Mouse (Mus musculus) stomach, embryonic 14.5 days (tissue): ENCODE measurements around the gene Bak1. TPM values are rescaled to one million over a fixed set of nuclear protein-coding genes. Genes with fewer than 3 reads are reported as not detected.
"Not testable (repeated sequence)": the region's sequence is repeated elsewhere in the genome, so short reads cannot be mapped to it uniquely, and the experiment has no call there.

Experiments
- ATAC-seq: fragments of 200-750 bp; cut with Nextera tagmentation; 2 replicates; pipeline ENCODE4 v1.8.0; 2017; ENCODE audit warnings: low read depth, moderate TSS enrichment; ENCODE audit not compliant: insufficient number of reproducible peaks, insufficient read depth, low FRiP score
- H3K27ac ChIP-seq: fragments of 300-500 bp; sonication (generic); 2 replicates; pipeline ENCODE4 v1.5.1; 2014; ENCODE audit warnings: mild to moderate bottlenecking, low read length, moderate library complexity, mixed read lengths
- H3K27me3 ChIP-seq: fragments of 300-500 bp; sonication (generic); 2 replicates; pipeline ENCODE4 v1.6.1; 2014; ENCODE audit warnings: low read length, control low read depth, mixed read lengths; ENCODE audit not compliant: control insufficient read depth, insufficient read depth
- H3K36me3 ChIP-seq: fragments of 300-500 bp; sonication (generic); 2 replicates; pipeline ENCODE4 v1.6.1; 2014; ENCODE audit warnings: mild to moderate bottlenecking, control low read depth, low read length, moderate library complexity, mixed read lengths; ENCODE audit not compliant: control insufficient read depth, insufficient read depth
- H3K4me1 ChIP-seq: fragments of 300-500 bp; sonication (generic); 2 replicates; pipeline ENCODE4 v1.6.1; 2014; ENCODE audit warnings: low read length, control low read depth, mixed read lengths; ENCODE audit not compliant: control insufficient read depth, insufficient read depth
- H3K4me2 ChIP-seq: fragments of 300-500 bp; sonication (generic); replicated peaks from 2 replicates; pipeline ENCODE4 v1.6.1; 2014; ENCODE audit warnings: low read depth, low read length, control low read depth
- H3K4me3 ChIP-seq: fragments of 300-500 bp; sonication (generic); 2 replicates; pipeline ENCODE4 v1.5.1; 2014; ENCODE audit warnings: low read depth, low read length, control low read depth
- H3K9ac ChIP-seq: fragments of 300-500 bp; sonication (generic); replicated peaks from 2 replicates; pipeline ENCODE4 v1.6.1; 2014; ENCODE audit warnings: low read depth, mild to moderate bottlenecking, control low read depth, low read length, moderate library complexity, mixed read lengths
- H3K9me3 ChIP-seq: fragments of 300-500 bp; sonication (generic); 2 replicates; pipeline ENCODE4 v1.6.1; 2016; ENCODE audit warnings: low read depth, low read length, control low read depth; ENCODE audit not compliant: control insufficient read depth
- WGBS: fragments of 180-500 bp; shearing (Covaris S2); extraction: QIAGEN DNeasy Blood & Tissue Kit; methylation state at CpG from one replicate; pipeline ENCODE4 v1.1.7; 2014; 5-methylcytosine and 5-hydroxymethylcytosine counted together
- polyA plus RNA-seq: library from polyadenylated mRNA; unstranded; fragments of >200 nt; fragmentation: Nextera tagmentation; extraction: Ambion mirVana; gene quantifications from 2 replicates; pipeline ENCODE4 v1.2.1, GENCODE M21; 2014

Bak1 gene
- polyA plus RNA-seq, 1 experiment from 2014 or later: 10.4 TPM

- no peak overlapping the region for H3K4me2 ChIP-seq
- no peak overlapping the region for H3K4me3 ChIP-seq
- H3K4me1 ChIP-seq: no peaks in the 10 kb centered on the region
- H3K27ac ChIP-seq: no peak overlapping the region
- no peaks in the 10 kb centered on the region for H3K9me3 ChIP-seq
- H3K36me3 ChIP-seq: no peaks in the 10 kb centered on the region
- WGBS: 63% methylated on average over 8 of the region's 8 CpGs
- H3K9ac ChIP-seq: no peak overlapping the region
- ATAC-seq: no peak
- H3K27me3 ChIP-seq: no peaks in the 10 kb centered on the region
Observed at GRCm38 (mm10) chr17:26995562-26995961, 33.2 kb downstream of the Bak1 start.

DNA sequence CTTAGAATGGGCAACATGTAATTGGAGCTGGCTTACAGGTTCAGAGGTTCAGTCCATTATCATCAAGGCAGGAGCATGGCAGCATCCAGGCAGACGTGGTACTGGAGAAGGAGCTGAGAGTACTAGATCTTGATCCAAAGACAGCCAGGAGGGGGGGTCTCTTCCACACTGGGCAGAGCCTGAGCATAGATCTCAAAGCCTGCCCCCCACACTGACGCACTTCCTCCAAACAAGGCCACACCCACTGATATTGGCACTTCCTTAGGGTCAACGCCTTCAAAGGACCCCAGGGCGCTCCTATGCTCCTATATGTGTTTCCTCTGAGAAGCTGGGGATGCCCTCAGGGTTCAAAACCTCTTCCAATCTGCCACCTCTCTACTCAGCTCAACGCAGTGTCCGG is 33.8 kb downstream of the Bak1 start:
- Histone ChIP-seq H3K27me3 (no peaks in the 10 kb centered on the region), H3K36me3 (no peaks in the 10 kb centered on the region), H3K27ac (no peak overlapping the region), H3K4me1 (no peaks in the 10 kb centered on the region), H3K9ac (no peak overlapping the region), H3K4me2 (no peak overlapping the region), H3K4me3 (no peak overlapping the region), H3K9me3 (no peaks in the 10 kb centered on the region)
- WGBS: 71% methylated on average over 6 of the region's 6 CpGs
- no peak for ATAC-seq

GRCm38 (mm10) chr17:26994410-26994809 is 34.4 kb downstream of the Bak1 start:
- Histone ChIP-seq H3K27ac (no peak overlapping the region), H3K4me1 (no peaks in the 10 kb centered on the region), H3K4me2 (no peak overlapping the region), H3K9me3 (no peaks in the 10 kb centered on the region), H3K4me3 (no peak overlapping the region), H3K9ac (no peak overlapping the region), H3K27me3 (no peaks in the 10 kb centered on the region), H3K36me3 (no peaks in the 10 kb centered on the region)
- whole genome bisulfite sequencing: 61% methylated on average over 14 of the region's 14 CpGs
- no peak for ATAC-seq

- Histone ChIP-seq H3K36me3 (no peaks in the 10 kb centered on the region), H3K9ac (no peak overlapping the region), H3K4me1 (no peaks in the 10 kb centered on the region), H3K9me3 (no peaks in the 10 kb centered on the region), H3K27ac (no peak overlapping the region), H3K4me3 (no peak overlapping the region), H3K27me3 (no peaks in the 10 kb centered on the region), H3K4me2 (no peak overlapping the region)
- no peak for ATAC-seq
Observed at GRCm38 (mm10) chr17:26990521-26990920, 38.3 kb downstream of the Bak1 start.

- H3K4me3 ChIP-seq: no peak overlapping the region
- H3K27me3 ChIP-seq: no peaks in the 10 kb centered on the region
- ATAC-seq: no peak
- no peak overlapping the region for H3K4me2 ChIP-seq
- no peaks in the 10 kb centered on the region for H3K4me1 ChIP-seq
- no peak overlapping the region for H3K9ac ChIP-seq
- WGBS: 69% methylated on average over 10 of the region's 10 CpGs
- H3K36me3 ChIP-seq: no peaks in the 10 kb centered on the region
- H3K9me3 ChIP-seq: no peaks in the 10 kb centered on the region
- no peak overlapping the region for H3K27ac ChIP-seq
Observed at GRCm38 (mm10) chr17:26985503-26986179, 43.2 kb downstream of the Bak1 start.

- H3K9ac ChIP-seq: no peak overlapping the region
Observed at GRCm38 (mm10) chr17:26983382-26983781, 45.4 kb downstream of the Bak1 start.

DNA sequence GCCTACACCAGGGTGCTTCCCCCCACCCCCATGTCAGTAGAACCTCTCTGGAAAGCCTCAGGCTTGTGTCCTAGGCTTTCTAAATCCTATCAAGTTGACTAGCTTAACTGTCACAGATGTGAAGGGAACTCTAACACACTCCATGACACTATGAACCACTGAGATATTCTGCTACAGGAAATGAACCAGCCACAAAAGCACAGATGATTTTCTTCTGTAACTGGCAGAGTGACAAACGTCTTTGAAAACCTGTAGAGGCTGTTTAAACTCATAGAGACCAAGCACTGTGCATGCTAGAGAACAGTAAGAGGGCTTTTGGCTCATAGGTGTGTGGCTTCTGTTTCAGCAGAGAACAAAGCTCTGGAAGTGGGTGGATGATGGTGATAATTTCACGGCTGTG is 47.8 kb downstream of the Bak1 start:
- Histone ChIP-seq H3K4me3 (no peak overlapping the region), H3K9ac (no peak overlapping the region), H3K27me3 (no peaks in the 10 kb centered on the region), H3K36me3 (peaks cover 16% of the 10 kb centered on the region), H3K9me3 (no peaks in the 10 kb centered on the region), H3K4me2 (no peak overlapping the region), H3K27ac (peak overlapping the region; percentile 10; the same call in 1 of the 2 replicates), H3K4me1 (no peaks in the 10 kb centered on the region)
- WGBS: 53% methylated on average over 2 of the region's 2 CpGs
- ATAC-seq: no peak

More at GRCm38 (mm10) chr17:26983382-26983781, 45.4 kb downstream of the Bak1 start:
- Histone ChIP-seq H3K4me2 (no peak overlapping the region), H3K9me3 (no peaks in the 10 kb centered on the region), H3K4me3 (no peak overlapping the region), H3K36me3 (peaks cover under 1% of the 10 kb centered on the region; the same call in 1 of the 2 replicates), H3K27ac (no peak overlapping the region), H3K27me3 (no peaks in the 10 kb centered on the region), H3K4me1 (no peaks in the 10 kb centered on the region)
- 69% methylated on average over 4 of the region's 4 CpGs for WGBS
- ATAC-seq: no peak

DNA sequence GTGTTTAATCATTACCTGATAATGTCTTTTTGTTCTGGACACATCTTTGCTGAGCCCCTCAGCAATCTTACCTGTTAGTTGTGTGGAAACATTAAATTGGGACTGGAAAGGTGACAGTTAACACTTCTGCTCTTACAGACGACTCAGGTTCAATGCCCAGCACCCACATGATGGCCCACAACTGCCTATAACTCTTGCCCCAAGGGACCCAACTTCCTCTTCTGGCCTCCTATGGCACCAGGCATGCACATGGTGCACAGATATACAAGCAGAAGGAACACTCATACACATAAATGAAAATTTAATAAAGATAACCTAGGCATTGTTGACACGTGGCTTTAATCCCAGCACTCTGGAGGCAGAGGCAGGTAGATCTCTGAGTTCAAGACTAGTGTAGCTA is 49.4 kb downstream of the Bak1 start:
- peaks cover 30% of the 10 kb centered on the region for H3K36me3 ChIP-seq
- H3K9me3 ChIP-seq: no peaks in the 10 kb centered on the region

DNA sequence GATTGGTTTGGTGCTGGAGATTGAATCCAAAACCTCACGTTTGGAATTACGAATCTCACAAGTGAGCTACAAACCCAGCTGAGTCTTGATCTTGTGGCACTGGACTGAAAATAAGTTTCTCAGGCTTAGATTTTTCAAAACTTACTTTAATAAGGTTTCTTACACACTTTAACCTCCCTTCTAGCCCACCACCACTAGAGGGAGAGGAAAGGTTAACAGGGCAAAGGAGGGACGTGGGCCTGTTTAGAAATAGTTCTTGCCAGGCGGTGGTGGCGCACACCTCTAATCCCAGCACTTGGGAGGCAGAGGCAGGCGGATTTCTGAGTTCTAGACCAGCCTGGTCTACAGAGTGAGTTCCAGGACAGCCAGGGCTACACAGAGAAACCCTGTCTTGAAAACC is 51.5 kb downstream of the Bak1 start:
- H3K9me3 ChIP-seq: not testable (repeated sequence)
- peaks cover 31% of the 10 kb centered on the region for H3K36me3 ChIP-seq

More for the DNA sequence above, 49.4 kb downstream of the Bak1 start:
- H3K27ac ChIP-seq: no peak overlapping the region
- no peaks in the 10 kb centered on the region for H3K4me1 ChIP-seq
- no peak for ATAC-seq
- no peak overlapping the region for H3K4me3 ChIP-seq
- 80% methylated on average over 2 of the region's 2 CpGs for WGBS
- no peak overlapping the region for H3K4me2 ChIP-seq
- no peaks in the 10 kb centered on the region for H3K27me3 ChIP-seq
- H3K9ac ChIP-seq: no peak overlapping the region

More for the DNA sequence above, 51.5 kb downstream of the Bak1 start:
- ATAC-seq, H3K4me3 ChIP-seq, H3K9ac ChIP-seq, H3K27ac ChIP-seq, H3K27me3 ChIP-seq, H3K4me2 ChIP-seq, H3K4me1 ChIP-seq: not testable (repeated sequence)
- WGBS: 84% methylated on average over 6 of the region's 6 CpGs
